9 mouse cellular contexts compared by ENCODE assay signal in genomic region chr11:74652791-74653191, GRCm38 (mm10). TPM values are rescaled to one million over a fixed set of nuclear protein-coding genes. Genes with fewer than 3 reads are reported as not detected.
DNase-seq lines count a peak whose midpoint lies in the region; ATAC-seq lines count a peak whose summit lies in the region.
"Had no signal": no experiment of that assay in that cellular context is flagged by ENCODE, and none has a peak within 500 bp of the region (broad histone marks: within the 10 kb centered on the region; RNA-seq: fewer than 3 reads in every experiment).

No protein-coding gene starts in this region.

- H3K9me3 ChIP-seq in hindbrain, embryonic 13.5 days = no peaks in the 10 kb centered on the region
- H3K9me3 ChIP-seq in liver, embryonic 12.5 days (replicated peaks) = peaks cover 3% of the 10 kb centered on the region; the same call in 1 of the 2 replicates

- H3K27me3 ChIP-seq in hindbrain, embryonic 13.5 days = no peaks in the 10 kb centered on the region
- no peaks in the 10 kb centered on the region for H3K27me3 ChIP-seq in liver, embryonic 12.5 days (replicated peaks)

- 37% methylated on average over 4 of the region's 4 CpGs for WGBS in hindbrain, embryonic 13.5 days
- WGBS in liver, embryonic 12.5 days (ENCODE audit: insufficient replicate concordance) = 80% methylated on average over 4 of the region's 4 CpGs

- no peak; the same call in 1 of the 2 replicates for ATAC-seq in hindbrain, embryonic 13.5 days (ENCODE audit: low FRiP score)
- no peak for ATAC-seq in liver, embryonic 12.5 days
- ATAC-seq in megakaryocyte, adult 5-6 weeks (ENCODE audit: poor library complexity, severe bottlenecking) = no peak
- no peak for ATAC-seq in frontal cortex, adult (ENCODE audit: low TSS enrichment)

- peak overlapping the region; percentile 74 for H3K27ac ChIP-seq in hindbrain, embryonic 13.5 days
- H3K27ac ChIP-seq in liver, embryonic 12.5 days = no peak overlapping the region

- H3K4me2 ChIP-seq in hindbrain, embryonic 13.5 days = no peak overlapping the region
- H3K4me2 ChIP-seq in liver, embryonic 12.5 days = peak overlapping the region; percentile 99

- peaks cover 51% of the 10 kb centered on the region for H3K4me1 ChIP-seq in hindbrain, embryonic 13.5 days (replicated peaks)
- H3K4me1 ChIP-seq in liver, embryonic 12.5 days = peaks cover 60% of the 10 kb centered on the region

- H3K9ac ChIP-seq in hindbrain, embryonic 13.5 days = peak overlapping the region; percentile 51
- no peak overlapping the region for H3K9ac ChIP-seq in liver, embryonic 12.5 days

- DNase-seq in lung, postnatal 36 days = peak; percentile 47
- DNase-seq in lung, postnatal 4 days = no peak
- DNase-seq in cerebellum, postnatal 25 days = peak; percentile 60 to 67
- DNase-seq in embryo, embryonic 10.5 days (ENCODE audit: low spot score) = no peak

- H3K36me3 ChIP-seq in hindbrain, embryonic 13.5 days = peaks cover 17% of the 10 kb centered on the region
- H3K36me3 ChIP-seq in liver, embryonic 12.5 days = peaks cover 62% of the 10 kb centered on the region

- no peak overlapping the region for H3K4me3 ChIP-seq in hindbrain, embryonic 13.5 days
- no peak overlapping the region for H3K4me3 ChIP-seq in liver, embryonic 12.5 days
- H3K4me3 ChIP-seq: erythroblast, embryonic 14.5 days had no signal

RNA-seq across cellular contexts. Expression of gene Cluh, which starts 3.5 kb away (rescaled TPM):
- polyA plus RNA-seq in hindbrain, embryonic 13.5 days (2015; fragmentation: Nextera tagmentation; extraction: Ambion mirVana) = 14.3 and 16.8 TPM in 2 replicates
- polyA plus RNA-seq in liver, embryonic 12.5 days (2016; fragmentation: Nextera tagmentation; extraction: Ambion mirVana) = 49.6 and 50.1 TPM in 2 replicates
- total RNA-seq in megakaryocyte, adult 5-6 weeks (2015) = 11.9 and 13.7 TPM in 2 replicates
- 13.3 and 13.7 TPM in 2 replicates for total RNA-seq in megakaryocyte, adult 5-6 weeks (2017)

RNA-seq across cellular contexts. Expression of gene Ccdc92b, which starts 33.4 kb away (rescaled TPM):
- polyA plus RNA-seq in hindbrain, embryonic 13.5 days (2015; fragmentation: Nextera tagmentation; extraction: Ambion mirVana) = 2.0 and 2.1 TPM in 2 replicates
- 14.7 and 16.0 TPM in 2 replicates for polyA plus RNA-seq in liver, embryonic 12.5 days (2016; fragmentation: Nextera tagmentation; extraction: Ambion mirVana)
- 0.05 and 0.27 TPM in 2 replicates for total RNA-seq in megakaryocyte, adult 5-6 weeks (2015)
- not detected in 2 replicates for total RNA-seq in megakaryocyte, adult 5-6 weeks (2017)

RNA-seq across cellular contexts. Expression of gene Rap1gap2, which starts 42.1 kb away (rescaled TPM):
- polyA plus RNA-seq in hindbrain, embryonic 13.5 days (2015; fragmentation: Nextera tagmentation; extraction: Ambion mirVana) = 10.4 and 10.6 TPM in 2 replicates
- 0.96 and 1.4 TPM in 2 replicates for polyA plus RNA-seq in liver, embryonic 12.5 days (2016; fragmentation: Nextera tagmentation; extraction: Ambion mirVana)
- total RNA-seq in megakaryocyte, adult 5-6 weeks (2015) = 22.2 and 22.3 TPM in 2 replicates
- 33.9 and 34.3 TPM in 2 replicates for total RNA-seq in megakaryocyte, adult 5-6 weeks (2017)

Comparison
In these comparisons a context has a peak if more than half of its experiments do, and no peak if none do; other contexts are left out.
1. DNase-seq: peak in lung, postnatal 36 days (single experiment) and cerebellum, postnatal 25 days (2 of 2); none in lung, postnatal 4 days (0 of 2) and embryo, embryonic 10.5 days (single experiment).